Mouse (Mus musculus): Measurements from ENCODE around the gene Trip6. TPM values are rescaled to one million over a fixed set of nuclear protein-coding genes. Genes with fewer than 3 reads are reported as not detected.

Trip6 gene
- polyA plus RNA-seq, 1 experiment = 55.2 TPM

GRCm38 (mm10) chr5:137305822-137306221 is 8.4 kb downstream of the Trip6 start:
- Histone ChIP-seq H3K4me1 (ENCODE audit: control insufficient read depth, insufficient read depth, low read length) (peaks cover 9% of the 10 kb centered on the region), H3K4me3 (replicated peaks; ENCODE audit: extremely low read depth, low read depth, low read length) (no peak overlapping the region)
- no peak for TF ChIP-seq CTCF (IDR thresholded peaks at IDR 0.05; ENCODE audit: insufficient read depth, low read length)
- TF ChIP-seq POLR2A (IDR thresholded peaks at IDR 0.05; ENCODE audit: borderline replicate concordance, extremely low read depth, low read depth, low read length) = no peak
- WGBS = 48% methylated on average over 3 of the region's 3 CpGs
- no peak for DNase-seq

- DNase-seq = no peak
- Histone ChIP-seq H3K4me1 (ENCODE audit: control insufficient read depth, insufficient read depth, low read length) (peaks cover 9% of the 10 kb centered on the region), H3K4me3 (replicated peaks; ENCODE audit: extremely low read depth, low read depth, low read length) (no peak overlapping the region)
- TF ChIP-seq CTCF (IDR thresholded peaks at IDR 0.05; ENCODE audit: insufficient read depth, low read length) (no peak), POLR2A (IDR thresholded peaks at IDR 0.05; ENCODE audit: borderline replicate concordance, extremely low read depth, low read depth, low read length) (no peak)
- WGBS = 43% methylated on average over 4 of the region's 4 CpGs
Measured at GRCm38 (mm10) chr5:137304816-137305215, 9.4 kb downstream of the Trip6 start.

GRCm38 (mm10) chr5:137304165-137304564 is 10.0 kb downstream of the Trip6 start:
- H3K4me3 ChIP-seq (replicated peaks; ENCODE audit: extremely low read depth, low read depth, low read length) = no peak overlapping the region
- TF ChIP-seq CTCF (IDR thresholded peaks at IDR 0.05; ENCODE audit: insufficient read depth, low read length) = no peak
- no peak for TF ChIP-seq POLR2A (IDR thresholded peaks at IDR 0.05; ENCODE audit: borderline replicate concordance, extremely low read depth, low read depth, low read length)
- WGBS = 56% methylated on average over 3 of the region's 3 CpGs

GRCm38 (mm10) chr5:137303609-137304008 is 10.6 kb downstream of the Trip6 start:
- Histone ChIP-seq H3K4me3 (replicated peaks; ENCODE audit: extremely low read depth, low read depth, low read length) (no peak overlapping the region), H3K4me1 (ENCODE audit: control insufficient read depth, insufficient read depth, low read length) (peaks cover 9% of the 10 kb centered on the region)
- TF ChIP-seq CTCF (IDR thresholded peaks at IDR 0.05; ENCODE audit: insufficient read depth, low read length) (no peak), POLR2A (IDR thresholded peaks at IDR 0.05; ENCODE audit: borderline replicate concordance, extremely low read depth, low read depth, low read length) (no peak)
- no peak for DNase-seq
- 69% methylated on average over 4 of the region's 4 CpGs for WGBS

More at GRCm38 (mm10) chr5:137304165-137304564, 10.0 kb downstream of the Trip6 start:
- H3K4me1 ChIP-seq (ENCODE audit: control insufficient read depth, insufficient read depth, low read length) = peaks cover 9% of the 10 kb centered on the region
- DNase-seq = no peak

- Histone ChIP-seq H3K4me1 (ENCODE audit: control insufficient read depth, insufficient read depth, low read length) (peaks cover 5% of the 10 kb centered on the region; the same call in 1 of the 2 replicates), H3K4me3 (replicated peaks; ENCODE audit: extremely low read depth, low read depth, low read length) (no peak overlapping the region)
- WGBS = 73% methylated on average over 21 of the region's 21 CpGs
- no peak for DNase-seq
- no peak for TF ChIP-seq CTCF (IDR thresholded peaks at IDR 0.05; ENCODE audit: insufficient read depth, low read length)
- TF ChIP-seq POLR2A (IDR thresholded peaks at IDR 0.05; ENCODE audit: borderline replicate concordance, extremely low read depth, low read depth, low read length) = no peak
Measured at GRCm38 (mm10) chr5:137301253-137301652, 13.0 kb downstream of the Trip6 start.

- DNase-seq = no peak
- TF ChIP-seq POLR2A (IDR thresholded peaks at IDR 0.05; ENCODE audit: borderline replicate concordance, extremely low read depth, low read depth, low read length) (no peak), CTCF (IDR thresholded peaks at IDR 0.05; ENCODE audit: insufficient read depth, low read length) (no peak)
- Histone ChIP-seq H3K4me1 (ENCODE audit: control insufficient read depth, insufficient read depth, low read length) (no peaks in the 10 kb centered on the region), H3K4me3 (replicated peaks; ENCODE audit: extremely low read depth, low read depth, low read length) (no peak overlapping the region)
- 58% methylated on average over 7 of the region's 7 CpGs for WGBS
Measured at GRCm38 (mm10) chr5:137299240-137299639, 15.0 kb downstream of the Trip6 start.

- TF ChIP-seq CTCF (IDR thresholded peaks at IDR 0.05; ENCODE audit: insufficient read depth, low read length) (no peak), POLR2A (IDR thresholded peaks at IDR 0.05; ENCODE audit: borderline replicate concordance, extremely low read depth, low read depth, low read length) (no peak)
- no peak overlapping the region for H3K4me3 ChIP-seq (replicated peaks; ENCODE audit: extremely low read depth, low read depth, low read length)
- H3K4me1 ChIP-seq (ENCODE audit: control insufficient read depth, insufficient read depth, low read length) = no peaks in the 10 kb centered on the region
- no peak for DNase-seq
- 84% methylated on average over 14 of the region's 14 CpGs for WGBS
Measured at GRCm38 (mm10) chr5:137297126-137297525, 17.1 kb downstream of the Trip6 start.

GRCm38 (mm10) chr5:137295712-137296111 is 18.5 kb downstream of the Trip6 start:
- 91% methylated on average over 15 of the region's 15 CpGs for WGBS
- TF ChIP-seq CTCF (IDR thresholded peaks at IDR 0.05; ENCODE audit: insufficient read depth, low read length) (no peak), POLR2A (IDR thresholded peaks at IDR 0.05; ENCODE audit: borderline replicate concordance, extremely low read depth, low read depth, low read length) (no peak)

GRCm38 (mm10) chr5:137295296-137295695 is 18.9 kb downstream of the Trip6 start:
- Histone ChIP-seq H3K4me1 (ENCODE audit: control insufficient read depth, insufficient read depth, low read length) (no peaks in the 10 kb centered on the region), H3K4me3 (replicated peaks; ENCODE audit: extremely low read depth, low read depth, low read length) (no peak overlapping the region)
- no peak for DNase-seq
- TF ChIP-seq POLR2A (IDR thresholded peaks at IDR 0.05; ENCODE audit: borderline replicate concordance, extremely low read depth, low read depth, low read length) = no peak
- no peak for TF ChIP-seq CTCF (IDR thresholded peaks at IDR 0.05; ENCODE audit: insufficient read depth, low read length)
- 82% methylated on average over 9 of the region's 9 CpGs for WGBS

More at GRCm38 (mm10) chr5:137295712-137296111, 18.5 kb downstream of the Trip6 start:
- no peaks in the 10 kb centered on the region for H3K4me1 ChIP-seq (ENCODE audit: control insufficient read depth, insufficient read depth, low read length)
- no peak for DNase-seq
- no peak overlapping the region for H3K4me3 ChIP-seq (replicated peaks; ENCODE audit: extremely low read depth, low read depth, low read length)

GRCm38 (mm10) chr5:137294744-137295093 is 19.5 kb downstream of the Trip6 start:
- no peak for DNase-seq
- no peak for TF ChIP-seq CTCF (IDR thresholded peaks at IDR 0.05; ENCODE audit: insufficient read depth, low read length)
- 9% methylated on average over 18 of the region's 18 CpGs for WGBS

More at GRCm38 (mm10) chr5:137294744-137295093, 19.5 kb downstream of the Trip6 start:
- H3K4me1 ChIP-seq (ENCODE audit: control insufficient read depth, insufficient read depth, low read length) = no peaks in the 10 kb centered on the region
- peak overlapping the region; percentile 67 for H3K4me3 ChIP-seq (replicated peaks; ENCODE audit: extremely low read depth, low read depth, low read length)
